Mouse (Mus musculus): ENCODE measurements around the gene Mpg. TPM values are rescaled to one million over a fixed set of nuclear protein-coding genes. Genes with fewer than 3 reads are reported as not detected.

Gene Mpg
- polyA plus RNA-seq (2017; shearing (Covaris generic)) = 40.8 TPM

GRCm38 (mm10) chr11:32226124-32226871 is at the start of gene Mpg:
Gene Mpg, plus strand, starts transcription at chr11:32226505.

GRCm38 (mm10) chr11:32200075-32200601 is 26.2 kb upstream of the Mpg start, which contains the start of gene Il9r:
Gene Il9r, minus strand, starts transcription at chr11:32200279.

GRCm38 (mm10) chr11:32205058-32205873 is 21.0 kb upstream of the Mpg start, which contains the start of gene Snrnp25:
Gene Snrnp25, plus strand, starts transcription at chr11:32205415.

GRCm38 (mm10) chr11:32221951-32222409 is 4.3 kb upstream of the Mpg start, which contains the start of gene Rhbdf1:
Gene Rhbdf1, minus strand, starts transcription at chr11:32222300.

GRCm38 (mm10) chr11:32267188-32267884 is 41.0 kb downstream of the Mpg start, which contains the start of gene Nprl3:
Gene Nprl3, minus strand, starts transcription at chr11:32267707.

GRCm38 (mm10) chr11:32276347-32276746 is 50.0 kb downstream of the Mpg start, which contains the start of gene Hba-x:
Gene Hba-x, plus strand, starts transcription at chr11:32276400.

Other genes with a start within 250 kb of the Mpg start
- 122 TPM for gene Nsg2, start 226.0 kb upstream of the Mpg start, polyA plus RNA-seq (2017; shearing (Covaris generic))
- 20.5 TPM for gene Il9r, start 26.2 kb upstream of the Mpg start, polyA plus RNA-seq (2017; shearing (Covaris generic))
- gene Snrnp25, start 21.1 kb upstream of the Mpg start, polyA plus RNA-seq (2017; shearing (Covaris generic)) = 46.3 TPM
- 1.2 TPM for gene Rhbdf1, start 4.2 kb upstream of the Mpg start, polyA plus RNA-seq (2017; shearing (Covaris generic))
- gene Nprl3, start 41.2 kb downstream of the Mpg start, polyA plus RNA-seq (2017; shearing (Covaris generic)) = 78.9 TPM
- gene Hba-x, start 49.9 kb downstream of the Mpg start, polyA plus RNA-seq (2017; shearing (Covaris generic)) = not detected
- 377 TPM for gene Hba-a1, start 57.0 kb downstream of the Mpg start, polyA plus RNA-seq (2017; shearing (Covaris generic))
- not detected for gene Hbq1b, start 60.5 kb downstream of the Mpg start, polyA plus RNA-seq (2017; shearing (Covaris generic))
- gene Hba-a2, start 70.0 kb downstream of the Mpg start, polyA plus RNA-seq (2017; shearing (Covaris generic)) = 586 TPM
- not detected for gene Hbq1a, start 73.6 kb downstream of the Mpg start, polyA plus RNA-seq (2017; shearing (Covaris generic))
- gene Sh3pxd2b, start 121.3 kb downstream of the Mpg start, polyA plus RNA-seq (2017; shearing (Covaris generic)) = 0.12 TPM
- 5.0 TPM for gene Ubtd2, start 228.9 kb downstream of the Mpg start, polyA plus RNA-seq (2017; shearing (Covaris generic))

All from inflammation-experienced regulatory T-cells, adult 16 weeks (primary cell).